8 mouse cellular contexts compared by ENCODE assay signal in genomic region chr13:23554925-23555838, GRCm38 (mm10). TPM values are rescaled to one million over a fixed set of nuclear protein-coding genes. Genes with fewer than 3 reads are reported as not detected.
DNase-seq lines count a peak whose midpoint lies in the region; ATAC-seq and TF ChIP-seq lines count a peak whose summit lies in the region.

No protein-coding gene starts in this region.

- peak; percentile 58; the same call in 1 of the 2 replicates for TF ChIP-seq POLR2A in brain, embryonic 14.5 days (IDR thresholded peaks at IDR 0.05; ENCODE audit: borderline replicate concordance, extremely low read depth, insufficient read depth, insufficient read length, poor library complexity, severe bottlenecking)

- peak overlapping the region; percentile 83 for H3K9ac ChIP-seq in heart, postnatal 0 days (replicated peaks; ENCODE audit: low read depth, low read length)
- peak overlapping the region; percentile 97 for H3K9ac ChIP-seq in lung, embryonic 14.5 days
- H3K9ac ChIP-seq in neural tube, embryonic 15.5 days (replicated peaks): peak overlapping the region; percentile 64

- TF ChIP-seq CTCF in brain, embryonic 14.5 days (IDR thresholded peaks at IDR 0.05; ENCODE audit: borderline replicate concordance, extremely low read depth, insufficient read depth, insufficient read length): no peak
- TF ChIP-seq CTCF in heart, postnatal 0 days (IDR thresholded peaks at IDR 0.05; ENCODE audit: low read depth): no peak
- no peak for TF ChIP-seq CTCF in lung, embryonic 14.5 days (IDR thresholded peaks at IDR 0.05; ENCODE audit: low read depth)

- peak; percentile 81 for ATAC-seq in heart, postnatal 0 days (ENCODE audit: insufficient read depth, low read depth)
- peak; percentile 89 for ATAC-seq in lung, embryonic 14.5 days (ENCODE audit: insufficient read depth)
- ATAC-seq in neural tube, embryonic 15.5 days (ENCODE audit: low FRiP score): peak; percentile 77

- peak overlapping the region; percentile 98 for H3K27ac ChIP-seq in forebrain, embryonic 10.5 days
- peak overlapping the region; percentile 88 for H3K27ac ChIP-seq in heart, postnatal 0 days (ENCODE audit: low read depth)
- H3K27ac ChIP-seq in lung, embryonic 14.5 days (ENCODE audit: low read depth): peak overlapping the region; percentile 100
- H3K27ac ChIP-seq in neural tube, embryonic 15.5 days (replicated peaks): peak overlapping the region; percentile 87

- H3K9me3 ChIP-seq in forebrain, embryonic 10.5 days: no peaks in the 10 kb centered on the region
- no peaks in the 10 kb centered on the region for H3K9me3 ChIP-seq in heart, postnatal 0 days (replicated peaks; ENCODE audit: control insufficient read depth, low read length)
- H3K9me3 ChIP-seq in lung, embryonic 14.5 days (ENCODE audit: low read depth, low read length): no peaks in the 10 kb centered on the region
- H3K9me3 ChIP-seq in neural tube, embryonic 15.5 days (replicated peaks): no peaks in the 10 kb centered on the region

- no peaks in the 10 kb centered on the region for H3K27me3 ChIP-seq in forebrain, embryonic 10.5 days (ENCODE audit: poor library complexity, severe bottlenecking)
- no peaks in the 10 kb centered on the region for H3K27me3 ChIP-seq in heart, postnatal 0 days (ENCODE audit: control insufficient read depth, insufficient read depth, low read length)
- H3K27me3 ChIP-seq in lung, embryonic 14.5 days (ENCODE audit: insufficient read depth, low read length): no peaks in the 10 kb centered on the region
- no peaks in the 10 kb centered on the region for H3K27me3 ChIP-seq in neural tube, embryonic 15.5 days (replicated peaks)

- peak; percentile 30 to 57 for DNase-seq in CD8-positive naive resting alpha-beta T cell, adult 2 months (ENCODE audit: low read depth in 2 of 2, low spot score in 2 of 2)
- peak; percentile 96 for DNase-seq in brain, embryonic 14.5 days (ENCODE audit: low read depth)
- peak; percentile 89 for DNase-seq in forebrain, embryonic 10.5 days (ENCODE audit: extremely low spot score, low spot score)
- DNase-seq in heart, postnatal 0 days (ENCODE audit: low spot score): peak; percentile 85
- DNase-seq in layer of hippocampus, adult 18-20 months (ENCODE audit: low spot score in 2 of 2): peak; percentile 73 to 90
- DNase-seq in lung, embryonic 14.5 days: peak; percentile 96
- peak; percentile 81 to 89 for DNase-seq in thymus, adult 18-20 months

- no peak for TF ChIP-seq EP300 in heart, postnatal 0 days (IDR thresholded peaks at IDR 0.05; ENCODE audit: low read depth)

- peak overlapping the region; percentile 70 for H3K4me3 ChIP-seq in forebrain, embryonic 10.5 days
- peak overlapping the region; percentile 56 for H3K4me3 ChIP-seq in heart, postnatal 0 days (ENCODE audit: low read depth, low read length)
- peak overlapping the region; percentile 50 for H3K4me3 ChIP-seq in lung, embryonic 14.5 days (ENCODE audit: low read depth, low read length)
- peak overlapping the region; percentile 51 for H3K4me3 ChIP-seq in neural tube, embryonic 15.5 days (replicated peaks)

- whole genome bisulfite sequencing in forebrain, embryonic 10.5 days: under 1% methylated on average over 54 of the region's 54 CpGs
- WGBS in heart, postnatal 0 days: under 1% methylated on average over 54 of the region's 54 CpGs
- WGBS in lung, embryonic 14.5 days: under 1% methylated on average over 54 of the region's 54 CpGs
- 0% methylated on average over 54 of the region's 54 CpGs for WGBS in neural tube, embryonic 15.5 days

- no peaks in the 10 kb centered on the region for H3K36me3 ChIP-seq in forebrain, embryonic 10.5 days (replicated peaks)
- H3K36me3 ChIP-seq in heart, postnatal 0 days (replicated peaks; ENCODE audit: control insufficient read depth, insufficient read depth, low read length): no peaks in the 10 kb centered on the region
- no peaks in the 10 kb centered on the region for H3K36me3 ChIP-seq in lung, embryonic 14.5 days (ENCODE audit: insufficient read depth)
- no peaks in the 10 kb centered on the region for H3K36me3 ChIP-seq in neural tube, embryonic 15.5 days

- H3K4me2 ChIP-seq in heart, postnatal 0 days (ENCODE audit: low read depth, low read length): peak overlapping the region; percentile 85
- H3K4me2 ChIP-seq in lung, embryonic 14.5 days: peak overlapping the region; percentile 85
- H3K4me2 ChIP-seq in neural tube, embryonic 15.5 days: peak overlapping the region; percentile 99

- H3K4me1 ChIP-seq in forebrain, embryonic 10.5 days: peaks cover 44% of the 10 kb centered on the region
- peaks cover 5% of the 10 kb centered on the region; the same call in 1 of the 2 replicates for H3K4me1 ChIP-seq in heart, postnatal 0 days (ENCODE audit: control insufficient read depth, insufficient read depth)
- peaks cover 8% of the 10 kb centered on the region for H3K4me1 ChIP-seq in lung, embryonic 14.5 days (ENCODE audit: insufficient read depth)
- H3K4me1 ChIP-seq in neural tube, embryonic 15.5 days: peaks cover 32% of the 10 kb centered on the region

RNA-seq across cellular contexts. Expression of gene Hist1h1d, which starts 2.1 kb away (rescaled TPM):
- 0.39 and 0.51 TPM in 2 replicates for polyA plus RNA-seq in brain, embryonic 14.5 days (2012; rRNA removed)
- polyA plus RNA-seq in forebrain, embryonic 10.5 days (2016; fragmentation: Nextera tagmentation; extraction: Ambion mirVana): 0.58 and 0.60 TPM in 2 replicates
- 61.7 and 66.1 TPM in 2 replicates for total RNA-seq in heart, postnatal 0 days (2014; rRNA removed; ENCODE audit: low replicate concordance)
- 0.16 and 0.20 TPM in 2 replicates for polyA plus RNA-seq in heart, postnatal 0 days (2015; fragmentation: Nextera tagmentation; extraction: Ambion mirVana)
- 1 to 10 TPM; 3.1 to 4.0 TPM for total RNA-seq in layer of hippocampus, adult 18-20 months (2021)
- 0.87 and 0.99 TPM in 2 replicates for polyA plus RNA-seq in lung, embryonic 14.5 days (2014; fragmentation: Nextera tagmentation; extraction: Ambion mirVana)
- polyA plus RNA-seq in neural tube, embryonic 15.5 days (2015; fragmentation: Nextera tagmentation; extraction: Ambion mirVana): 0.09 and 0.13 TPM in 2 replicates

RNA-seq across cellular contexts. Expression of gene Hist1h4f, which starts 3.7 kb away (rescaled TPM):
- polyA plus RNA-seq in brain, embryonic 14.5 days (2012; rRNA removed): 17.2 and 25.6 TPM in 2 replicates
- polyA plus RNA-seq in forebrain, embryonic 10.5 days (2016; fragmentation: Nextera tagmentation; extraction: Ambion mirVana): 0.53 and 0.60 TPM in 2 replicates
- 2,919 and 3,073 TPM in 2 replicates for total RNA-seq in heart, postnatal 0 days (2014; rRNA removed; ENCODE audit: low replicate concordance)
- 0.65 TPM in 1 of 2 replicates, not detected in the other for polyA plus RNA-seq in heart, postnatal 0 days (2015; fragmentation: Nextera tagmentation; extraction: Ambion mirVana)
- total RNA-seq in layer of hippocampus, adult 18-20 months (2021): 100 to 1,000 TPM; 135 to 161 TPM
- polyA plus RNA-seq in lung, embryonic 14.5 days (2014; fragmentation: Nextera tagmentation; extraction: Ambion mirVana): 1.4 and 2.7 TPM in 2 replicates
- polyA plus RNA-seq in neural tube, embryonic 15.5 days (2015; fragmentation: Nextera tagmentation; extraction: Ambion mirVana): not detected in 2 replicates

RNA-seq across cellular contexts. Expression of gene Hist1h3e, which starts 7.0 kb away (rescaled TPM):
- 34.2 and 40.6 TPM in 2 replicates for polyA plus RNA-seq in brain, embryonic 14.5 days (2012; rRNA removed)
- 6.1 and 6.7 TPM in 2 replicates for polyA plus RNA-seq in forebrain, embryonic 10.5 days (2016; fragmentation: Nextera tagmentation; extraction: Ambion mirVana)
- total RNA-seq in heart, postnatal 0 days (2014; rRNA removed; ENCODE audit: low replicate concordance): 625 and 977 TPM in 2 replicates
- 0.70 and 0.97 TPM in 2 replicates for polyA plus RNA-seq in heart, postnatal 0 days (2015; fragmentation: Nextera tagmentation; extraction: Ambion mirVana)
- total RNA-seq in layer of hippocampus, adult 18-20 months (2021): 10 to 100 TPM; 39.8 to 44.6 TPM
- 8.2 and 10.6 TPM in 2 replicates for polyA plus RNA-seq in lung, embryonic 14.5 days (2014; fragmentation: Nextera tagmentation; extraction: Ambion mirVana)
- 1.1 and 1.7 TPM in 2 replicates for polyA plus RNA-seq in neural tube, embryonic 15.5 days (2015; fragmentation: Nextera tagmentation; extraction: Ambion mirVana)

RNA-seq across cellular contexts. Expression of gene Hist1h3f, which starts 11.3 kb away (rescaled TPM):
- polyA plus RNA-seq in brain, embryonic 14.5 days (2012; rRNA removed): 4.5 and 5.5 TPM in 2 replicates
- polyA plus RNA-seq in forebrain, embryonic 10.5 days (2016; fragmentation: Nextera tagmentation; extraction: Ambion mirVana): 1.00 and 1.7 TPM in 2 replicates
- total RNA-seq in heart, postnatal 0 days (2014; rRNA removed; ENCODE audit: low replicate concordance): 441 and 779 TPM in 2 replicates
- polyA plus RNA-seq in heart, postnatal 0 days (2015; fragmentation: Nextera tagmentation; extraction: Ambion mirVana): 0.29 and 0.45 TPM in 2 replicates
- total RNA-seq in layer of hippocampus, adult 18-20 months (2021): 10 to 100 TPM; 15.1 to 16.5 TPM
- polyA plus RNA-seq in lung, embryonic 14.5 days (2014; fragmentation: Nextera tagmentation; extraction: Ambion mirVana): 2.0 and 2.6 TPM in 2 replicates
- not detected in 2 replicates for polyA plus RNA-seq in neural tube, embryonic 15.5 days (2015; fragmentation: Nextera tagmentation; extraction: Ambion mirVana)

RNA-seq across cellular contexts. Expression of gene Hist1h2bh, which starts 12.0 kb away (rescaled TPM):
- 4.4 and 4.7 TPM in 2 replicates for polyA plus RNA-seq in brain, embryonic 14.5 days (2012; rRNA removed)
- polyA plus RNA-seq in forebrain, embryonic 10.5 days (2016; fragmentation: Nextera tagmentation; extraction: Ambion mirVana): 0.74 and 0.79 TPM in 2 replicates
- 82.5 and 133 TPM in 2 replicates for total RNA-seq in heart, postnatal 0 days (2014; rRNA removed; ENCODE audit: low replicate concordance)
- 0.25 and 0.31 TPM in 2 replicates for polyA plus RNA-seq in heart, postnatal 0 days (2015; fragmentation: Nextera tagmentation; extraction: Ambion mirVana)
- under 1 TPM; 0.43 to 0.54 TPM for total RNA-seq in layer of hippocampus, adult 18-20 months (2021)
- polyA plus RNA-seq in lung, embryonic 14.5 days (2014; fragmentation: Nextera tagmentation; extraction: Ambion mirVana): 1.0 and 1.8 TPM in 2 replicates
- polyA plus RNA-seq in neural tube, embryonic 15.5 days (2015; fragmentation: Nextera tagmentation; extraction: Ambion mirVana): 0.22 and 0.51 TPM in 2 replicates

Comparison
In these comparisons a context has a peak if more than half of its experiments do, and no peak if none do; other contexts are left out.
1. Peak in every context shown above with its lines: DNase-seq, ATAC-seq, H3K4me3 ChIP-seq and H3K27ac ChIP-seq.
2. DNase-seq: peak in every context shown above with its lines; median percentile 96 in brain, embryonic 14.5 days; 96 in lung, embryonic 14.5 days; 89 in forebrain, embryonic 10.5 days; 85 in heart, postnatal 0 days; 85 in thymus, adult 18-20 months; 82 in layer of hippocampus, adult 18-20 months; 44 in CD8-positive naive resting alpha-beta T cell, adult 2 months.